Mouse (Mus musculus) cerebellum, adult 9-10 months (tissue): Measurements from ENCODE around the gene Zdhhc15.
"Not testable (repeated sequence)": the region's sequence is repeated elsewhere in the genome, so short reads cannot be mapped to it uniquely, and the experiment has no call there.

Source experiments
- DNase-seq: peaks from one replicate; pipeline ENCODE4 v3.0.0; 2022

Gene Zdhhc15

DNA sequence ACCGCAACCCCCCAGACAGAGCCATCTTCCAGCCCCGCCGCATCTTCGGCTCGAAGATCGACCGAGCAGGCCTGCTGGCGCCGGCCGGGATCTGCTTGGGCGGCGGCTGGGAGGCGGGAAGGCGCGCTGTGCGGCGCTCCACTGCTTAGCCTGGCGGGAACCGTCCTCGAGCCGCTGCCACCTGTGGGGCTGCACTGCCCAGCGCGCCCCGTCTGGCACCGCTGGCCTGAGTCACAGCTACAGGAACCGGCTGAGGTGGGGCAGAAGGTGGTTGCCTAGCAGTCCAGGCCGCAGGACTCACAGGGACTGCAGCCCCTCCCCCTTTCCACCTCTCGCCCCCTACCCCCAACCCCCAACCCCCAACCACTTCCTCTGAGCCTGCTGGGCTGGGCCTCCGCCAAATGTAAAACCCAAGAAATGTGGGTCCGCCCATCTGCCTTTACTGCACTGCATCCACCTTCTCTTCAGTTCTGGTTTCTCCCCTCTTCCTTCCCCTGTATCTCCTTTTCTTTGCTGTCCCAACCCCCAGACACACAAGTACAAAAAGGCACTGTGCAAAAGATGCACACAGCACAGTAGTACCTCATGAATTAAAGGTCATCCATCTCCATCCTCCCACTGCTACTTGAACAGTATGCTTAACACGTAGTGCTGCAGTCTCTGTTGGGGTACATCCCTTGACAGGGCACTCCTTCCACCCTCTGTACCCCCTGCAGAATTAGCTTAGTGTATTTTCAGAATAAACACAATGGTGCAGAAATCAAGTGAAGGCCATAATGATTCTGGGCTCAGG, at the start of gene Zdhhc15:
Gene Zdhhc15, minus strand, starts transcription at position 308 of the 793 bp plus-strand sequence.
- DNase-seq, result no peak

DNA sequence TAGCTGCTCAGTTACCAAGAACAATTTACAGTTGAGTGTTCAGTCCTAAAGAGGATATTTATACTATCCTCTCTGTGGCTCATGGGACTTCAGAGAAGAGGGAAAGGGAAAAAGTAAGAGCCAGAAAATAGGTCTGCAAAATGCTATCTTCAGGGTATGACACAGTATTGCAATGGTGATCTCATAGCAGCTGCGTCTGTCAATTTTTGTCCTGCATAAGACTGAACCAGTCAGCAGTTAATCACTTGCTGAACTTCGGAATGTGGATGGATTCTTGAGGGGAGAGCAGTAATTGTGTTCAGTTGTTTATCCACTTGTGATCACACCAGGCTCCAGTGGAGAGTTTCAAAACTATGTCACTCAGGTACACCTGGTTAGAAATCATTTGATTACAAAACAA, 37.1 kb upstream of the Zdhhc15 start:
- no peak for DNase-seq

DNA sequence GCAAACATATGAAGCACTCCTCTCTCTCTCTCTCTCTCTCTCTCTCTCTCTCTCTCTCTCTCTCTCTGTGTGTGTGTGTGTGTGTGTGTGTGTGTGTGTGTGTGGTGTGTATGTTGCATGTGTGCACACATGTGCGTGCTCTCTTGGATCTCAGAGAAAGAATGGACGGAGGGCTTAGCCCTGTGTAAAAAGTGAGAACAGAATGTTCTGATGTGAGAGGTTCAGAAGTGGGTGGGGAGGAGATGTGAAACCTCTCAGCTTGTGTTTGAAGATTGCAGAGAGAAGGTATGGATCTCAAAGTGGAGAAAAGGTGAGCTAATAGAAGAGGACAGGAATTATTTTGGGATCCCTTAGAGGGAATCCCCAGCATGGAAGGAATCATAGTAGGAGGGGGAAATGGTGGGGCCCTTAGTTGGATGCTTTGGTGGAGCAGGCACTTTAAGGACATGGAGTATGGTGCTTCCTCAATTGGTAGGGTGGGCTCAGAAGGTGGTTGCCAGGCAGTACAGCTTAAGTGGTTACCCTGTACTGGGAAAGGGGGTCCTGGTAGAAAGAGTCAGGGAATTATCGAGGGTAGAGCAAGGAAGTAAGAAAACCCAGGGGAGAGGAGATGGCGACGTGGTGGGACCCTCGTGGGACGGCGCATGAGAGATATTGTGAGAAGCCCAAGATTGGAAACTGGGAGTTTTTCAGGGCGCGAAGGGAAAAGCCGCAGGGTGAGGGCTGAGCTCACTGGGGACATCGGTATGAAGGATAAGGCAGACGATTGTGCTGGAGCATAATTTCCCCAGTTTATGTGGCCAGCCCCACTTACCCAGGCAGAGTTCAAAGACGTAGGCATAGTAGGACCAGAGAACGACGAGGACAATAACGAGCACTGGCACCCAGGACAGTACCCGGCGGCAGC, 761 bp downstream of the Zdhhc15 start:
- no peak for DNase-seq

GRCm38 (mm10) chrX:104656976-104657375, 13.9 kb downstream of the Zdhhc15 start:
- no peak for DNase-seq

DNA sequence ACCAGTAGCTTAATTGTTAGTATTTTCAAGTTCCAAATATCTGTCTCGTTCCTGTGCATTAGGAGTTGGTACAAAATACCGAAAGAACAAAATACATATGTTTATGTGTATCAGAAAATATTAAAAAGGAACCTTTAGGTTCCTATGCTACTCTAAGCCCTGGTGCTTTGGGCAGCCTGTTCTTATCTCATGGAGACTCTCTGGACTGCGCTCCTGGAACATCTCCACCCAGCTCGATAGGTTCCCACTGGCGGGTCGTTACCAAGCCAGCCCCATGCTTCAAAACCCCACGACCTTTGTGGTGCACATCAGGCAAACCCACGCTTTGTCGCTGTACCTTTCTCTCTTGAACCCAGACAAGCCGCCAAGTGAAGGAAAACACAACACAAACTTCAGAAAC, 58.3 kb downstream of the Zdhhc15 start:
- no peak for DNase-seq

GRCm38 (mm10) chrX:104603738-104604430, 67.0 kb downstream of the Zdhhc15 start:
- DNase-seq, result not testable (repeated sequence)

DNA sequence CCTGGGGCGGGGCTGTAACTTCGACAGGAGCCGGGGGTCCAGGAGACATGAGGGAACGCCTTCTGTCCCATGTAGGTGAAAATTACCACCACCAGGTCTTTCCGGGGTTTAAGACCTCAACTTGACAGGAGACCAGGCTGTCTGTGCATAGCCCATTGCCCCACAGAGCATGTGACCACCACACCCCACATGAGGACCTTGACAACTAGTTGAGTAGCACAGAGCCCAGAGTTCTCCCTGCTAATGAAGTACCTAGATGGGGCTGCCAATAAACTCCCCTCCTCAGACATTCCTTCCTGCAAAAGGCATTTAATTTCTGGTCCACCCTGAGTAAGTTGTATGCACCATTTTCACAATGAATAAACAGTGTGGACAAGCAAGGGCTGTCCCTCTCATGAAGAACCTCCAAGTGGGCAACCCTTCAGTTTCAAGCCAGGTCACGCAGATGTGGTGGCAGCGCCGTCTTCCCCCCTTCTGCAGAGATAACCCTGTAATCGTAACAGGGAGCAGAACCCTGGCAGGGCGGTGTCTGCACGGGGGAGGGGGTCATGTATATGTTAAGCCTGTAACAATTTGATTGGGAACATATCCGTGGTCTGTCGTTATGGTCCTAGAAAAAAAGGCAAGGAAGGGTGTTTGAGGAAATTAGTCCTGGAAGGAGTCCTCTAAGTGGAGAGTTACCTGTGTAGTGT, 68.5 kb downstream of the Zdhhc15 start:
- not testable (repeated sequence) for DNase-seq

GRCm38 (mm10) chrX:104573946-104574345, 96.9 kb downstream of the Zdhhc15 start:
- DNase-seq, result no peak

- DNase-seq, result no peak
These were observed 103.4 kb downstream of the Zdhhc15 start for GRCm38 (mm10) chrX:104567497-104567896.

GRCm38 (mm10) chrX:104545283-104545682, 125.6 kb downstream of the Zdhhc15 start:
- no peak for DNase-seq

DNA sequence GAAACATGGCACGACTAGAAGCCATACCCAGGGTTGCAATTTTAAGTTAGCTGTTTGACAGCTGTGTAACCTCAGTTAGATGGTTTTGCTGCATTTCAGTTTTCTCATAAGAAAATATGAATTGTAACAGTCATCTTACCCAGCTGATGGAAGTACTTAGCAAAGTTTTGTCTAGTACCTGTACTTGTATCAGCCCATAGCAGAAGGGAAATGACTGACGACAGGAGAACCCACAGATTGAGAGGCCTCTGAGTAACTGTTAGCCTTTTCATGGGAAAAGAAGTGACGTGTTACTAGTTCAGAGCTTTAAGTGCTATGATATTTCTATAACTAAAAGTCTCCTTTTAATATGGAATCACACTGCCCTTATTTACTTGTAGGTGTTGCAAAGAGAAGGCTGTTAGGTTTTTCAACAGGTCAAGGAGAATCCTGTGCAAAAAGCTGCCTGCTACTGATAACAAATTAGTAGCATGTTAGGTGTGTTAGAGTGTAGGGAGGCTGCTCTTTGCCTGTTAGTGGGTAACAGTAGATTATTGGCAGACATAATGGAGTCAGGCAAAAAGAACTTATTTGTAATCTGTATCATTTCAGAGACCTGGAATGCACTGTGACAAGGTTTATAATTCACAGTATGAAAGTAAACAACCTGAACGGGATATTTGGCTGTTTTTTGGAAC, 126.8 kb downstream of the Zdhhc15 start:
- no peak for DNase-seq

DNA sequence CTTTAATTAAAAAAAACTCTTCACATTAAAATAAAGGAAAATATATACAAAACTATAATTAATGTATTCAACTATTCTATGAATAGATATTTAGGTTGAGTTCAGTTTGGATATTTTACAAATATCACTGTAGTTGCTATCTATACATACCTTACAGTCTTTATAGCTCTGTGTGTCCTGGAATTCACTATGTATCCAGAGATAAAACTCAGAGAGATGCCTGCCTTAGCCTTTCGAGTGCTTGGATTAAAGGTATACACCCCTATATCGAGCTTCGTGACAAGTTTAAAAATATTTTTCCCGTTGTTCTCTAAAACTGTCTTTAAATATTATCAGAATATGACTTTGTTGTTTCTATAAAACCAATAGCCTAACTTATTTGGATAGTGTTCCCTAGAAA, 128.2 kb downstream of the Zdhhc15 start:
- no peak for DNase-seq

DNA sequence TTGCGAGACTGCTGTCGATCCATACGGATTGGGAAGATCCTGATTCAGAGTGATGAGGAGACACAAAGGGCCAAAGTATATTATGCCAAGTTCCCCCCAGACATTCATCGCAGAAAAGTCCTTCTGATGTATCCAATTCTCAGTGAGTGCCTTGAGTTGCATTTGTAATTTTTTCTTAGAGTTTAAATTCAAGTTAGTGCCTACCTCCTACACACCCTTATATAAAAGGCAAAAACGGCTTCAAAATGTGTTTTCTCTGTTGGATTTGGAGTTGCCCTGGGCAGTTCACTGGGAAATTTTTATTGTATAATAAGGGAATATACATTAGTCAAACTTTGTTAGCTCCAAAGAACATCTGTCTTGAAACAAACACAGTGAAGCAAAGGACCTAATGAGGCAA, 169.1 kb downstream of the Zdhhc15 start:
- DNase-seq, result no peak

- no peak for DNase-seq
These were observed 181.1 kb downstream of the Zdhhc15 start for GRCm38 (mm10) chrX:104489626-104490355.

DNA sequence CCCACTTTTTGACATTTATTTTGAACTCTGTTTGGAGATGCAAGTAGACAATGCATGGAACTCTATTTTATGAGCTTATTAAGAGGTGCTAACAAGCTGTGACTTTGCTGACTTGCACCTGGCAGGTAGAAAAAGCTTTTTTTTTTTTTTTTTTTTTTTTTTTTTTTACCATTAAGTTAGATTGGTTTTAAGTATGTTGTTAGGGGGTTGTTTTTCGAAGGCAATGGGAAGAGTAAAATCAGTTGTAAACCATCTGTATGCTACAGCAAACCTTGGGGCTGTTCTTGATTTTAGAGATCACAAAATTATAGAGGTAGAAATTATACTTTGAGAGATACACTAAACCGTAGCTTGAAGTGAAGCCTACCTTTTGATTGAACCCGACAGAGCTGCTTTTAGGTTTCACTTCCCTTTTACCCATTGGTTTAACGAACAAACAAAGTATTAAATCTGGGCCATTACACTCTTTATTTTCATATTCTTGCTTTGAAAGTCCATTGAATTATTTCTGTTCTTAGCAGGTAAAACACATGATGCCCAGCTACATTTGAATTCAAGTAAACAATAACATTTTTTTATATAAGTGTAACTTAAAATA, 181.9 kb downstream of the Zdhhc15 start:
- no peak for DNase-seq

- no peak for DNase-seq
These were observed 182.8 kb downstream of the Zdhhc15 start for GRCm38 (mm10) chrX:104488036-104488435.
